Mouse (Mus musculus) ES-E14 (cell line): ENCODE results near the gene Thap4. TPM values are rescaled to one million over a fixed set of nuclear protein-coding genes. Genes with fewer than 3 reads are reported as not detected.

Experiments
- DNase-seq: peaks from one replicate; pipeline ENCODE4 v3.0.0-alpha.2; 2013; ENCODE audit warnings: low read depth, low spot score
- H3K27ac ChIP-seq: 2 replicates; pipeline ENCODE4 v1.5.1; 2012; ENCODE audit warnings: low read depth, mild to moderate bottlenecking, low read length, moderate library complexity, mixed read lengths; ENCODE audit not compliant: poor library complexity, insufficient read depth, severe bottlenecking
- H3K36me3 ChIP-seq: 2 replicates; pipeline ENCODE4 v1.6.1; 2012; ENCODE audit warnings: mild to moderate bottlenecking, low read length, moderate library complexity, mixed read lengths; ENCODE audit not compliant: control insufficient read depth, poor library complexity, insufficient read depth, severe bottlenecking
- H3K4me1 ChIP-seq, 2 experiments: fragments of 150-350 bp in 1 of 2; sonication (generic) in 1 of 2; 2 replicates each; pipeline ENCODE4 v1.6.1; 2012; ENCODE audit warnings: low read length in 2 of 2, mild to moderate bottlenecking in 1 of 2, mixed read lengths in 1 of 2; ENCODE audit not compliant: control insufficient read depth in 2 of 2, insufficient read depth in 2 of 2, poor library complexity in 1 of 2
- H3K4me3 ChIP-seq, 2 experiments: fragments of 150-350 bp in 1 of 2; sonication (generic) in 1 of 2; 2 replicates each; pipeline ENCODE4 v1.5.1; 2012; ENCODE audit warnings: low read length in 2 of 2, low read depth in 1 of 2, mild to moderate bottlenecking in 1 of 2, mixed read lengths in 1 of 2; ENCODE audit not compliant: insufficient read depth in 1 of 2, poor library complexity in 1 of 2, severe bottlenecking in 1 of 2
- H3K9ac ChIP-seq: 2 replicates; pipeline ENCODE4 v1.6.1; 2012; ENCODE audit warnings: low read depth, mild to moderate bottlenecking, low read length, mixed read lengths; ENCODE audit not compliant: poor library complexity, insufficient read depth, severe bottlenecking
- H3K9me3 ChIP-seq: fragments of 150-350 bp; sonication (generic); 2 replicates; pipeline ENCODE4 v1.6.1; 2012; ENCODE audit warnings: low read depth, mild to moderate bottlenecking, low read length; ENCODE audit not compliant: control insufficient read depth, insufficient read depth
- CHD2 ChIP-seq: IDR thresholded peaks from 2 replicates; pipeline ENCODE4 v1.6.1; 2014; ENCODE audit warnings: mild to moderate bottlenecking, low read depth, low read length, inconsistent platforms
- HCFC1 ChIP-seq: IDR thresholded peaks from 2 replicates; pipeline ENCODE4 v1.6.1; 2012; ENCODE audit warnings: low read length, inconsistent platforms, borderline replicate concordance; ENCODE audit not compliant: insufficient read depth
- MAFK ChIP-seq: IDR thresholded peaks from 2 replicates; pipeline ENCODE4 v1.6.1; 2014; ENCODE audit warnings: mild to moderate bottlenecking, low read depth, low read length, inconsistent platforms; ENCODE audit not compliant: insufficient read depth
- ZC3H11A ChIP-seq: IDR thresholded peaks from 2 replicates; pipeline ENCODE4 v1.6.1; 2012; ENCODE audit warnings: low read depth, mild to moderate bottlenecking, inconsistent platforms, low read length, borderline replicate concordance
- ZNF384 ChIP-seq: IDR thresholded peaks from 2 replicates; pipeline ENCODE4 v1.6.1; 2012; ENCODE audit warnings: low read depth, low read length, inconsistent platforms
- in situ Hi-C, 2 experiments: fragments of 600-800 bp; cut with MboI; formaldehyde crosslinking; loops; one replicate each; pipeline ENCODE4 v1.15.1; 2025; ENCODE audit warnings: low sequenced_read_pairs in 2 of 2, inconsistent platforms in 1 of 2; ENCODE audit not compliant: unreplicated experiment in 2 of 2
- total RNA-seq: library from RNA; depleted of rRNA; stranded (reverse); fragments of 300-350 nt; gene quantifications from 2 replicates; pipeline ENCODE4 v1.2.3, GENCODE M21; 2012

Gene Thap4
- total RNA-seq, 1 experiment: 46.2 TPM

DNA sequence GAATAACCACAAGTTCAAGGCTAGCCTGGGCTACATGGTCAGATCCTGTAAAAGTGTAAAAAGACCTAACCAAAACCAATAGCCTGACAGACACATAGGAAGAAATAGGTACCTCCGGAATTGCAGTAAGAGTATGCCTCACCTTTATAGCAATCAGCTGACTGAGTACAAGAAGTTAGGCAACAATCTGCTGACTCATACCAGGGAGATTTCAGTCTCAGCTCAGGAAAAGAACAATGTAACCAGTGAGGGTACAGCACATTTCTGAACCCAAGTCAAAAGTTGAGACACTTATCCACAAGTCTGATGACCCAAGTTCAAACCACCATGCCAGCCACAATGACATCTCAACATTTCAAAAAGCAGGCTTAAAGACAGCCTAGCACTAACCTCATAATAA lies 6.1 kb downstream of the Thap4 start:
- in situ Hi-C loops: no loop called here
- Histone ChIP-seq H3K9ac (no peak overlapping the region), H3K4me1 (peaks cover 0 to 10% of the 10 kb centered on the region in 2 experiments; a peak in 3 of 4 replicates), H3K4me3 (no peak overlapping the region), H3K27ac (no peak overlapping the region), H3K9me3 (no peaks in the 10 kb centered on the region), H3K36me3 (peaks cover 15% of the 10 kb centered on the region)
- no peak for DNase-seq
- 0 out of 2 replicates have a peak, but pooled peaks have one; percentile 55 for TF ChIP-seq MAFK
- no peak for TF ChIP-seq ZNF384
- no peak for TF ChIP-seq ZC3H11A
- no peak for TF ChIP-seq HCFC1
- no peak for TF ChIP-seq CHD2

DNA sequence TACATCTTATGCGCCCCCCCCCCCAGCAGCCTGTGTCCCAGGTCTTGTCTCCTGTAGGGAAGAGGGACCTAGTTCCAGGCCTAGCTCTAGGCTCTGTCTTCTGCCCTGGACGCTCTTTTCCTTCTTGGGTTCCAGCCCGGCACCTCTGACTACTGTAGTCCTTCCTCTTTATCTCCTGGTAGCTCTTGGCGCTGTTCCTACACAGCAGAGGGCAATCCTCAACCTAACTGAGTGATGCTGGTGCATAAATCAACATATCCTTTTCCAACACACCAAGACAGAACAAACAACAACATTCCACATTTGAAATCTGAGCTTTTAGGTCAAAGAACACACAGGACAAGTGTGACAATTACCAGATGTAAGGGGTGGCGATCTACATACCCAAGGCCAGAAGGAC lies 8.5 kb downstream of the Thap4 start:
- Histone ChIP-seq H3K36me3 (peaks cover 15% of the 10 kb centered on the region), H3K27ac (no peak overlapping the region), H3K9me3 (no peaks in the 10 kb centered on the region), H3K9ac (no peak overlapping the region), H3K4me1 (peaks cover 0 to 7% of the 10 kb centered on the region in 2 experiments; a peak in 3 of 4 replicates), H3K4me3 (no peak overlapping the region)
- in situ Hi-C loops: no loop called here
- DNase-seq: no peak
- no peak for TF ChIP-seq ZNF384
- no peak for TF ChIP-seq ZC3H11A
- TF ChIP-seq CHD2: no peak
- TF ChIP-seq MAFK: no peak
- TF ChIP-seq HCFC1: no peak

DNA sequence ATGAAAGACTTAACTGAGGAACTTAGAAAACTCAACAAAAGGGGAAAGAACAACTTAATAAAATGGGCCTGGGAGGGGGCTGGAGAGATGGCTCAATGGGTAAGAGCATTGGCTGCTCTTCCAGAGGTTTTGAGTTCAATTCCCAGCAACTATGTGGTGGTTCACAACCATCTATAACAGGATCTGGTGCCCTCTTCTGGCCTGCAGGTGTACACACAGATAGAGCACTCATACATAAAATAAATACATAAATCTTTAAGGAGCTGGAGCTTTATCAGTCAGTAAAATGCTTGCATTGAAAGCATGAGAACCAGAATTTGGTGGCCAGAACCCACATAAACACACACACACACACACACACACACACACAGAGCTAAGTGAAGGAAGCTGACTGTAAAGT lies 11.8 kb downstream of the Thap4 start:
- no peaks in the 10 kb centered on the region for H3K9me3 ChIP-seq
- H3K27ac ChIP-seq: no peak overlapping the region
- TF ChIP-seq ZC3H11A (0 out of 2 replicates have a peak, but pooled peaks have one; percentile 13), HCFC1 (no peak)
- H3K4me3 ChIP-seq: no peak overlapping the region
- H3K36me3 ChIP-seq: no peaks in the 10 kb centered on the region; the same call in 1 of the 2 replicates
- DNase-seq: no peak
- no peak overlapping the region for H3K9ac ChIP-seq
- H3K4me1 ChIP-seq: peaks cover 1 to 5% of the 10 kb centered on the region in 2 experiments
- in situ Hi-C loops: no loop called here

DNA sequence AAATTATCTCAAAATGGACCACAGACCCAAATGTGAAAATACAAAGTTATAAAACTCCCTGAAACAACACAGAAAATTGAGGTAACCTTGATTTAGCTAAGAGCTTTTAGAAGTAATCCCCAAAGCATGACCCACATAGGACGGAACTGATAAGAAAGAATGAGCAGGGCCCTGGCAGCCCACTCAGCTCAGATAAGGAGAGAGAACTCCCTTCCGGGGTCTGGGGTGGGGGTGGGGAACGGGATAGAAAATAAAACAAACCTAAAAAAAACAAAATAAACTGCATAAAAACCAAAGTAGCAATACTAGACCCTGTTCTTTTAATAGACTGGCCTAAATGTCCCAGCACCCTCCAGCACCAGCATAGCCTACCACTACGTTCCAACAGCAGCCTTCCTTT lies 12.7 kb downstream of the Thap4 start:
- Histone ChIP-seq H3K9ac (no peak overlapping the region), H3K27ac (no peak overlapping the region), H3K4me1 (peaks cover 3 to 7% of the 10 kb centered on the region in 2 experiments; a peak in 3 of 4 replicates), H3K9me3 (no peaks in the 10 kb centered on the region), H3K36me3 (no peaks in the 10 kb centered on the region; the same call in 1 of the 2 replicates), H3K4me3 (no peak overlapping the region)
- in situ Hi-C loops: no loop called here
- no peak for DNase-seq
- TF ChIP-seq ZNF384 (no peak), CHD2 (no peak), HCFC1 (no peak), ZC3H11A (no peak), MAFK (no peak)

DNA sequence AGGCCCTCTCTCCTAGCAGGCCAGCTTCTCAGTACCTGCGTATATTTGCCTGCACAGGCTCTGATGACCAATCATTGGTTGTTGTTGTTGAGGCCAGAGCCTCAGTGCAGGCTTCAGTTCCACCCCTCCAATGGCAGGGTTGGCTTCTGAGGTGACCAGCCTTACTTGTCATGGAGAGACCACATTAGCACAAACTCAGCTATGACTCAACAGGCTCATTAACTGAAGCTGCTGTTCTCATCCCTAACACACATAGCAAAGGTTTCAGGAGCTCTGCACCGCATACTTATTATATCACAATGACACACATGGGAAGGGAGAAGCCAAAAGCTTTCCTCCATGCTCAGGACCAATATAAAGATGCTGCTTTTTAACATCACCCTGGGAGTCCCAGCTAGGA lies 14.0 kb downstream of the Thap4 start:
- no peak for TF ChIP-seq ZNF384
- no peak for TF ChIP-seq MAFK
- TF ChIP-seq CHD2: no peak
- TF ChIP-seq HCFC1: no peak
- no peak for TF ChIP-seq ZC3H11A
- in situ Hi-C loops: no loop called here
- Histone ChIP-seq H3K9ac (no peak overlapping the region), H3K4me3 (no peak overlapping the region), H3K36me3 (no peaks in the 10 kb centered on the region; the same call in 1 of the 2 replicates), H3K9me3 (no peaks in the 10 kb centered on the region), H3K27ac (no peak overlapping the region), H3K4me1 (peaks cover 3 to 9% of the 10 kb centered on the region in 2 experiments; a peak in 2 of 4 replicates)
- DNase-seq: no peak
